8 mouse cellular contexts compared by ENCODE assay signal in genomic region chr14:58071120-58071641, GRCm38 (mm10). TPM values are rescaled to one million over a fixed set of nuclear protein-coding genes. Genes with fewer than 3 reads are reported as not detected.
DNase-seq lines count a peak whose midpoint lies in the region; ATAC-seq and TF ChIP-seq lines count a peak whose summit lies in the region.

No protein-coding gene starts in this region.

- H3K9ac ChIP-seq in embryonic facial prominence, embryonic 11.5 days (replicated peaks; ENCODE audit: low read length), result peak overlapping the region; percentile 66
- H3K9ac ChIP-seq in heart, embryonic 12.5 days, result peak overlapping the region; percentile 84
- H3K9ac ChIP-seq in kidney, embryonic 14.5 days (ENCODE audit: low read depth, low read length), result peak overlapping the region; percentile 74

- peak overlapping the region; percentile 92 for H3K4me2 ChIP-seq in embryonic facial prominence, embryonic 11.5 days (ENCODE audit: low read depth, low read length)
- H3K4me2 ChIP-seq in heart, embryonic 12.5 days, result peak overlapping the region; percentile 96
- peak overlapping the region; percentile 95 for H3K4me2 ChIP-seq in kidney, embryonic 14.5 days (replicated peaks; ENCODE audit: low read depth, low read length)

- peaks cover 48% of the 10 kb centered on the region for H3K27me3 ChIP-seq in embryonic facial prominence, embryonic 11.5 days (ENCODE audit: control insufficient read depth, insufficient read depth, low read length)
- peaks cover 19% of the 10 kb centered on the region for H3K27me3 ChIP-seq in heart, embryonic 12.5 days (replicated peaks)
- peaks cover 38% of the 10 kb centered on the region for H3K27me3 ChIP-seq in kidney, embryonic 14.5 days (ENCODE audit: control insufficient read depth, insufficient read depth, low read length)

- WGBS in embryonic facial prominence, embryonic 11.5 days, result 0% methylated on average over 31 of the region's 31 CpGs
- WGBS in heart, embryonic 12.5 days, result under 1% methylated on average over 29 of the region's 31 CpGs
- WGBS in kidney, embryonic 14.5 days, result under 1% methylated on average over 31 of the region's 31 CpGs
- WGBS in olfactory bulb, adult 2 months, result 0% methylated on average over 31 of the region's 31 CpGs

- H3K4me1 ChIP-seq in embryonic facial prominence, embryonic 11.5 days (ENCODE audit: control insufficient read depth, insufficient read depth, low read length), result peaks cover 7% of the 10 kb centered on the region; the same call in 1 of the 2 replicates
- H3K4me1 ChIP-seq in heart, embryonic 12.5 days (replicated peaks), result peaks cover 7% of the 10 kb centered on the region
- H3K4me1 ChIP-seq in kidney, embryonic 14.5 days (ENCODE audit: control insufficient read depth, insufficient read depth, low read length), result peaks cover 10% of the 10 kb centered on the region; the same call in 1 of the 2 replicates
- H3K4me1 ChIP-seq in olfactory bulb, adult 2 months (ENCODE audit: control insufficient read depth, insufficient read depth, low read length), result peaks cover 9% of the 10 kb centered on the region

- no peaks in the 10 kb centered on the region for H3K36me3 ChIP-seq in embryonic facial prominence, embryonic 11.5 days (replicated peaks; ENCODE audit: control insufficient read depth, insufficient read depth, low read depth, low read length)
- no peaks in the 10 kb centered on the region for H3K36me3 ChIP-seq in heart, embryonic 12.5 days
- no peaks in the 10 kb centered on the region for H3K36me3 ChIP-seq in kidney, embryonic 14.5 days (ENCODE audit: control insufficient read depth, insufficient read depth, low read length)

- H3K9me3 ChIP-seq in embryonic facial prominence, embryonic 11.5 days (replicated peaks; ENCODE audit: control insufficient read depth, low read length), result no peaks in the 10 kb centered on the region
- H3K9me3 ChIP-seq in heart, embryonic 12.5 days (replicated peaks), result no peaks in the 10 kb centered on the region
- no peaks in the 10 kb centered on the region for H3K9me3 ChIP-seq in kidney, embryonic 14.5 days (ENCODE audit: control insufficient read depth, low read length)

- H3K4me3 ChIP-seq in embryonic facial prominence, embryonic 11.5 days (ENCODE audit: low read depth, low read length), result peak overlapping the region; percentile 53
- H3K4me3 ChIP-seq in heart, embryonic 12.5 days, result peak overlapping the region; percentile 67
- H3K4me3 ChIP-seq in kidney, embryonic 14.5 days (ENCODE audit: low read length), result peak overlapping the region; percentile 54
- H3K4me3 ChIP-seq in olfactory bulb, adult 2 months (ENCODE audit: insufficient read depth, low read depth, low read length), result peak overlapping the region; percentile 72

- no peak for TF ChIP-seq CTCF in olfactory bulb, adult 2 months (IDR thresholded peaks at IDR 0.05; ENCODE audit: insufficient read depth, low read depth, low read length)

- H3K27ac ChIP-seq in embryonic facial prominence, embryonic 11.5 days (replicated peaks; ENCODE audit: low read depth, low read length), result no peak overlapping the region
- H3K27ac ChIP-seq in heart, embryonic 12.5 days (ENCODE audit: poor library complexity, severe bottlenecking), result peak overlapping the region; percentile 70
- no peak overlapping the region for H3K27ac ChIP-seq in kidney, embryonic 14.5 days (ENCODE audit: low read depth, low read length)
- peak overlapping the region; percentile 38 for H3K27ac ChIP-seq in olfactory bulb, adult 2 months (ENCODE audit: insufficient read depth, low read depth, low read length)

- peak; percentile 18 for DNase-seq in CD4-positive helper T cell, adult 2 months (ENCODE audit: low read depth, low spot score)
- peak; percentile 66 to 77 for DNase-seq in adrenal gland, adult 18-20 months (ENCODE audit: low spot score in 2 of 2)
- peak; percentile 58 for DNase-seq in embryonic facial prominence, embryonic 11.5 days (ENCODE audit: low spot score)
- peak; percentile 29 to 45 for DNase-seq in lung, adult 18-20 months
- DNase-seq in c-Kit-positive CD71-positive TER-119-positive erythroid progenitor cells, embryonic 14.5 days (ENCODE audit: low spot score), result no peak

- ATAC-seq in embryonic facial prominence, embryonic 11.5 days (replicated peaks; ENCODE audit: insufficient number of reproducible peaks, low FRiP score, low TSS enrichment, low read depth), result 0 out of 2 replicates have a peak, but pooled peaks have one; percentile 35
- ATAC-seq in heart, embryonic 12.5 days (ENCODE audit: insufficient number of reproducible peaks, low FRiP score), result peak; percentile 25; the same call in 1 of the 2 replicates
- peak; percentile 32; the same call in 1 of the 2 replicates for ATAC-seq in kidney, embryonic 14.5 days (ENCODE audit: low FRiP score, low TSS enrichment)

- no peak for TF ChIP-seq POLR2A in olfactory bulb, adult 2 months (IDR thresholded peaks at IDR 0.05; ENCODE audit: insufficient read depth, low read depth, low read length)

RNA-seq across cellular contexts. Expression of gene Fgf9, which starts 0.8 kb away (rescaled TPM):
- total RNA-seq in adrenal gland, adult 18-20 months (2021), result 10 to 100 TPM in 1 of 2 experiments, 1 to 10 TPM in 1; 9.2 to 22.5 TPM
- 7.5 and 8.5 TPM in 2 replicates for polyA plus RNA-seq in embryonic facial prominence, embryonic 11.5 days (2014; fragmentation: Nextera tagmentation; extraction: Ambion mirVana)
- polyA plus RNA-seq in heart, embryonic 12.5 days (2016; fragmentation: Nextera tagmentation; extraction: Ambion mirVana), result 8.5 and 10.3 TPM in 2 replicates
- 7.1 and 8.5 TPM in 2 replicates for polyA plus RNA-seq in kidney, embryonic 14.5 days (2014; fragmentation: Nextera tagmentation; extraction: Ambion mirVana)
- not detected in 2 replicates for polyA plus RNA-seq in olfactory bulb, adult 2 months (2012; ENCODE audit: insufficient read depth, insufficient read length, low replicate concordance, missing spikeins)

Comparison
In these comparisons a context has a peak if more than half of its experiments do, and no peak if none do; other contexts are left out.
1. H3K27ac ChIP-seq: peak in heart, embryonic 12.5 days (single experiment) and olfactory bulb, adult 2 months (single experiment); none in embryonic facial prominence, embryonic 11.5 days (single experiment) and kidney, embryonic 14.5 days (single experiment).
2. Peak in every context shown above with its lines, with median percentiles within 50 percentile points of each other: ATAC-seq, H3K4me2 ChIP-seq, H3K4me3 ChIP-seq and H3K9ac ChIP-seq.